Mouse (Mus musculus) layer of hippocampus, adult 11-12 months (tissue): ENCODE results near the gene Cd2ap.
A peak's percentile ranks its signal among the peaks of the same experiment; 100 is the strongest.
"Not testable (repeated sequence)": the region's sequence is repeated elsewhere in the genome, so short reads cannot be mapped to it uniquely, and the experiment has no call there.

Source experiments
- DNase-seq: peaks from one replicate; pipeline ENCODE4 v3.0.0; 2022; ENCODE audit warnings: low spot score

Gene Cd2ap

GRCm38 (mm10) chr17:42876001-42876903 is at the start of gene Cd2ap:
TSS of gene Cd2ap (minus strand) at chr17:42876665.
- DNase-seq, result peak; percentile 96

GRCm38 (mm10) chr17:42924731-42925130 is 48.3 kb upstream of the Cd2ap start:
- DNase-seq, result no peak

- no peak for DNase-seq
These were observed 42.3 kb upstream of the Cd2ap start for GRCm38 (mm10) chr17:42918810-42919209.

GRCm38 (mm10) chr17:42914726-42915125 is 38.3 kb upstream of the Cd2ap start:
- DNase-seq, result no peak

- DNase-seq, result no peak
These were observed 35.7 kb upstream of the Cd2ap start for GRCm38 (mm10) chr17:42912193-42912592.

- DNase-seq, result no peak
These were observed 34.0 kb upstream of the Cd2ap start for GRCm38 (mm10) chr17:42910476-42910875.

GRCm38 (mm10) chr17:42909376-42909775 is 32.9 kb upstream of the Cd2ap start:
- no peak for DNase-seq

GRCm38 (mm10) chr17:42908744-42909370 is 32.4 kb upstream of the Cd2ap start:
- no peak for DNase-seq

GRCm38 (mm10) chr17:42908136-42908535 is 31.7 kb upstream of the Cd2ap start:
- DNase-seq, result no peak

GRCm38 (mm10) chr17:42906456-42906855 is 30.0 kb upstream of the Cd2ap start:
- DNase-seq, result not testable (repeated sequence)

- DNase-seq, result no peak
These were observed 29.5 kb upstream of the Cd2ap start for GRCm38 (mm10) chr17:42905919-42906318.

- DNase-seq, result no peak
These were observed 24.3 kb upstream of the Cd2ap start for GRCm38 (mm10) chr17:42900795-42901194.

- DNase-seq, result no peak
These were observed 10.8 kb upstream of the Cd2ap start for GRCm38 (mm10) chr17:42887282-42887707.

GRCm38 (mm10) chr17:42885091-42885501 is 8.6 kb upstream of the Cd2ap start:
- no peak for DNase-seq

GRCm38 (mm10) chr17:42884382-42884781 is 7.9 kb upstream of the Cd2ap start:
- DNase-seq, result no peak

GRCm38 (mm10) chr17:42883769-42884168 is 7.3 kb upstream of the Cd2ap start:
- DNase-seq, result no peak

- no peak for DNase-seq
These were observed 6.8 kb upstream of the Cd2ap start for GRCm38 (mm10) chr17:42883315-42883714.

- no peak for DNase-seq
These were observed 6.4 kb upstream of the Cd2ap start for GRCm38 (mm10) chr17:42882873-42883272.

- DNase-seq, result no peak
These were observed 500 bp upstream of the Cd2ap start for GRCm38 (mm10) chr17:42876904-42877425.

GRCm38 (mm10) chr17:42875571-42876000 is 879 bp downstream of the Cd2ap start:
- DNase-seq, result no peak

- no peak for DNase-seq
These were observed 1.4 kb downstream of the Cd2ap start for GRCm38 (mm10) chr17:42875015-42875414.

GRCm38 (mm10) chr17:42870465-42870864 is 6.0 kb downstream of the Cd2ap start:
- no peak for DNase-seq

GRCm38 (mm10) chr17:42863186-42863585 is 13.3 kb downstream of the Cd2ap start:
- no peak for DNase-seq
